Mouse (Mus musculus) forebrain, embryonic 11.5 days (tissue): Measurements from ENCODE around the gene Atg9b. TPM values are rescaled to one million over a fixed set of nuclear protein-coding genes. Genes with fewer than 3 reads are reported as not detected.
A peak's percentile ranks its signal among the peaks of the same experiment; 100 is the strongest.

Experiments
- ATAC-seq: fragments of 200-750 bp; cut with Nextera tagmentation; replicated peaks from 2 replicates; pipeline ENCODE4 v1.8.0; 2017; ENCODE audit warnings: moderate TSS enrichment; ENCODE audit not compliant: low FRiP score
- DNase-seq: peaks from one replicate; pipeline ENCODE4 v3.0.0-alpha.2; 2017; ENCODE audit warnings: low spot score
- H3K27ac ChIP-seq: fragments of 300-500 bp; sonication (generic); 2 replicates; pipeline ENCODE4 v1.5.1; 2014; ENCODE audit warnings: low read depth, low read length
- H3K27me3 ChIP-seq: fragments of 300-500 bp; sonication (generic); 2 replicates; pipeline ENCODE4 v1.6.1; 2014; ENCODE audit warnings: mild to moderate bottlenecking, low read length, mixed read lengths; ENCODE audit not compliant: control insufficient read depth, insufficient read depth
- H3K36me3 ChIP-seq: fragments of 300-500 bp; sonication (generic); 2 replicates; pipeline ENCODE4 v1.6.1; 2014; ENCODE audit warnings: mild to moderate bottlenecking, low read length, moderate library complexity, mixed read lengths; ENCODE audit not compliant: control insufficient read depth, insufficient read depth
- H3K4me1 ChIP-seq: fragments of 300-500 bp; sonication (generic); replicated peaks from 2 replicates; pipeline ENCODE4 v1.6.1; 2014; ENCODE audit warnings: low read length, mixed read lengths; ENCODE audit not compliant: control insufficient read depth, insufficient read depth
- H3K4me2 ChIP-seq: fragments of 300-500 bp; sonication (generic); 2 replicates; pipeline ENCODE4 v1.6.1; 2014; ENCODE audit warnings: low read depth, mild to moderate bottlenecking, low read length, moderate library complexity, mixed read lengths; ENCODE audit not compliant: severe bottlenecking
- H3K4me3 ChIP-seq: fragments of 300-500 bp; sonication (generic); 2 replicates; pipeline ENCODE4 v1.5.1; 2014; ENCODE audit warnings: low read depth, low read length
- H3K9ac ChIP-seq: fragments of 300-500 bp; sonication (generic); 2 replicates; pipeline ENCODE4 v1.6.1; 2014; ENCODE audit warnings: low read length
- H3K9me3 ChIP-seq: fragments of 300-500 bp; sonication (generic); 2 replicates; pipeline ENCODE4 v1.6.1; 2016; ENCODE audit warnings: low read length, mixed read lengths; ENCODE audit not compliant: control insufficient read depth
- WGBS: fragments of 180-500 bp; shearing (Covaris S2); extraction: QIAGEN DNeasy Blood & Tissue Kit; methylation state at CpG from one replicate; pipeline ENCODE4 v1.1.7; 2014; 5-methylcytosine and 5-hydroxymethylcytosine counted together
- polyA plus RNA-seq: library from polyadenylated mRNA; unstranded; fragments of >200 nt; fragmentation: Nextera tagmentation; extraction: Ambion mirVana; gene quantifications from 2 replicates; pipeline ENCODE4 v1.2.1, GENCODE M21; 2014

Gene Atg9b
- polyA plus RNA-seq, 1 experiment from 2014 or later, result 0.44 TPM

DNA sequence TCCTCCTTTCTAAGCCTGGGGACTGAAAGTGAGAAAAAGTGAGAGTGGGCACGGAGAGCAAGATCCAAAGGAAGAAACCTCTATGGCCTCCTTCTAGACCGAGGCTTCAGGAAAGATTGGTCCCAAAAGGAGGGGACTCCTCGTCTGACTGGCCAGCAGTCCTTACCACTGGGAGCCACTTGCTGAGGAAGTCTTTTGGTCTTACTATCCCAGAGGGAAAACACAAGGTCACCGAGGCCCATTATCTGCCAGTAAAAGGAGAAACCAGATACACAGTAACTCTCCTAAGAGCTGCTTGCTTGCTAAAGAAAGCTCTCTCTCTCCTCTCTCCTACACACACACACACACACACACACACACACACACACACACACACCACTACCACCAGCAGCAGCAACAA lies 38.6 kb downstream of the Atg9b start:
- no peak overlapping the region for H3K4me3 ChIP-seq
- no peak overlapping the region for H3K4me2 ChIP-seq
- no peak overlapping the region for H3K9ac ChIP-seq

DNA sequence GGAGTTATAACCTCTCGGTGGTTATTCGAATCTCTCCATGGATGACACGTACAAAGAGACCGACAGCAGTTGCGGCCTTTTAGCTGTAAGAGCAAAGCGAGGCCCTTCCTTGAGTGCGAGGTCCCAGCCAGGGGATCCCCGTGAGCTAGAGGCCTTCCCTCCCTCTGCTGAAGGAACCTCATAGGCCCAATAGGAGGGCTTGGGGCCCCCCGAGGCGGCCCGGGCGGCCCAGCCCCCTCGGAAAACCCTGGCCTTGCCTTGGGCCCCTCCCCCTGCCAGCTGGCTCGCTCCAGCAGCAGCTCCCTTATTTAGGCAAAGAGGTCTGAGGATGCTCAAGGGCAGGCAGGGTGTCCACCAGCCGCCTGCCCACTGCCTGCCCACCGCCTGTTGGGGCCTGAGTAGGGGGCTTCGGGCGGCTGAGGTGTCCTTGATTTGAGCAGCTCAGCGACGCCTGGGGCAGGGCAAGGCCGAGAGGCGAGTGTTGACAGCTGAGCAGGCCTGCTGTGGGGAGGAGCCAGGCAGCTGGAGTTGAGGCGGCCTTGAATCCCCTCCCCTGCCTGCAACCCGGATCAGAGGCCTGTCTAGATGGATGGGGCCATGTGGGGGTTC lies 39.6 kb downstream of the Atg9b start:
- DNase-seq, result peak; percentile 76
- WGBS, result 1% methylated on average over 23 of the region's 24 CpGs
- H3K4me1 ChIP-seq, result peaks cover 24% of the 10 kb centered on the region

More for the DNA sequence above, 38.6 kb downstream of the Atg9b start:
- Histone ChIP-seq H3K4me1 (peaks cover 21% of the 10 kb centered on the region), H3K9me3 (no peaks in the 10 kb centered on the region), H3K36me3 (no peaks in the 10 kb centered on the region), H3K27ac (no peak overlapping the region; the same call in 1 of the 2 replicates), H3K27me3 (peaks cover 25% of the 10 kb centered on the region)
- WGBS, result 32% methylated on average over 4 of the region's 4 CpGs
- no peak for DNase-seq
- no peak for ATAC-seq

DNA sequence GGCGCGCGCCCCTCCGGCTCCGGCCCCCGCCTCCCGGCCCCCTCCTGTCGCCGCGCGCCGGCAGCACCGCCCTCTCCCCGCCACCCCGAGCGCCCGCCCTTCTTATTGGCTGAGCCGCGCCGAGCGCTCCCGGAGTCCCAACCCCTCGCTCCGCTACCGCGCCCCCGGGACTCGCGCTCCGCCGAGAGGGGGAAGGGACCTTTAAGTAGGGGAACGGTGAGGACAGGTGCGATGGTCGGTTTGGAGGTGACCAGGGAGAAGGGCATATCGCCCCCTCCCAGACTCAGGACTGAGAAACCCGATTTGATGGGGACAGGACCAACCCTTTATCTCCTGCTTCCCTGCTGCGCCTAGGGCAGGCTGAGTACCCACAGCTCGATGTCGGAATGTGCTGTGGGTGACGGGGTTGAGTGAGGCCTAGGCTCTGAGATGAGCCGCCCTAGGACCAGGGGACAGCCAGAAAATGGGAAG lies 40.2 kb downstream of the Atg9b start:
- WGBS, result under 1% methylated on average over 36 of the region's 41 CpGs
- no peaks in the 10 kb centered on the region for H3K36me3 ChIP-seq
- ATAC-seq, result peak; percentile 83
- no peaks in the 10 kb centered on the region for H3K9me3 ChIP-seq
- peaks cover 25% of the 10 kb centered on the region for H3K27me3 ChIP-seq
- peak overlapping the region; percentile 93 for H3K27ac ChIP-seq
- DNase-seq, result peak; percentile 96
- peak overlapping the region; percentile 18 for H3K9ac ChIP-seq
- peak overlapping the region; percentile 98 for H3K4me2 ChIP-seq
- peaks cover 24% of the 10 kb centered on the region for H3K4me1 ChIP-seq
- peak overlapping the region; percentile 68 for H3K4me3 ChIP-seq

More for the DNA sequence above, 39.6 kb downstream of the Atg9b start:
- Histone ChIP-seq H3K4me2 (peak overlapping the region; percentile 98), H3K27me3 (peaks cover 25% of the 10 kb centered on the region), H3K36me3 (no peaks in the 10 kb centered on the region), H3K4me3 (peak overlapping the region; percentile 68), H3K27ac (peak overlapping the region; percentile 93), H3K9ac (peak overlapping the region; percentile 18), H3K9me3 (no peaks in the 10 kb centered on the region)
- peak; percentile 34 for ATAC-seq

DNA sequence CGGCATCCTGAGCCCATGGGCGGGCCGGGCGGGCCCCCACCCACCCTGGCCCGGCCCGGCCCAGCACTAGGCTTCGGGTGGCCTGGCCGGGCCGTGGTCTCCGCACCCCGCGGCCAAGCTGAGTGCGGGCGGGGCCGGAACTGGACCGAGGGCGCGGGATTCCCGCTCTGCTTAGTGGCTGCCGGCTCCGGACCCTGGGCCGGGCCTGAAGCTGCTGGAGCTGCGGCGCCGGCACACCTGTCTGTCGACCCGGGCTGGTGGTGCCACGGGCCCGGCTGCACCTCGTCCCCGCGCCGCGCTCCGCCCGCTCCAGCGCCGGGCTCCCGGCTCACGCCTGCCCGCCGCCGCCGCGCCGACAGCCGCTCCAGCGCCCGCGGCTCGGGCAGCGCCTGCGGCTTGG lies 40.7 kb downstream of the Atg9b start, which contains the start of gene Kcnh2:
Gene Kcnh2, minus strand, starts transcription at position 327 of the 400 bp plus-strand sequence.
- Histone ChIP-seq H3K4me1 (peaks cover 24% of the 10 kb centered on the region), H3K36me3 (no peaks in the 10 kb centered on the region), H3K27ac (peak within 1 kb of the TSS; percentile 93), H3K9ac (peak within 1 kb of the TSS; percentile 79), H3K4me2 (peak within 1 kb of the TSS; percentile 98), H3K4me3 (peak within 1 kb of the TSS; percentile 68), H3K27me3 (peaks cover 25% of the 10 kb centered on the region), H3K9me3 (no peaks in the 10 kb centered on the region)
- ATAC-seq (peak; percentile 52), DNase-seq (no peak)
- WGBS, result 0% methylated on average over 36 of the region's 53 CpGs

DNA sequence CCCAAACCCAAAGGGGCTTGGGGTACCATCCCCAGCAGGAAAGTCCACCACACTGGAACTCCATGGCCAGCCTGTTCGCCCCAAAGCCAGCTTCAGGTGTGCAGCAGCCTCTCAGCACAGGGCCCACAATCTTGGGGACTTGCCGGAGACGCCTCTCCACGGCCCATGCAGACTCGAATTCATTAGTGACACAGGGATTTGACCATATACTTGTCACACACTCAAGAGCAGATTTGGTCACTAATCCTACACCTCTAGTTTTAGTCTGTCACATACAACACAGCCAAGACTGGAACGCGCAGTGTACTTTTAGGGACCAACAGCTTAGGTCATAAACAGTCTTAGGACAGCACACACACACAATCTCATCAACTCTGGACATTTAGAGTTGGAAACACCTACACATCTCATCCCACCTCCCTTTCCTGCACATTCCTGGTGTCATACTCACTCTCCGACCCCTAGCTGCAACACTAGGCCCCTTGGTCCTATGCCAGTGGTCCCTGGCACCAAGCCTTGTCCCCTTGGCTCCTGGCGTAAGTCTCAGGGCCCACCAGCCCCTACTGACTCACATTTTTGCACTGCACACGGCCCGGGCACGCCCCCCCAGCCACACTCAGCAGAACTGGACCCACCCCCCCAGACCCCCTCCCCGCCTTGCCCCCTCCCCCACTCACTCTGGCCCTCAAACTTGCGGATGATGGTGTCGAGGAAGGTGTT lies 41.3 kb downstream of the Atg9b start:
- DNase-seq (peak; percentile 64), ATAC-seq (no peak)
- WGBS, result 36% methylated on average over 14 of the region's 15 CpGs
- Histone ChIP-seq H3K4me1 (peaks cover 24% of the 10 kb centered on the region), H3K36me3 (no peaks in the 10 kb centered on the region), H3K9me3 (no peaks in the 10 kb centered on the region), H3K27ac (no peak overlapping the region), H3K4me2 (peak overlapping the region; percentile 98), H3K9ac (peak overlapping the region; percentile 79), H3K4me3 (peak overlapping the region; percentile 68), H3K27me3 (peaks cover 25% of the 10 kb centered on the region)

DNA sequence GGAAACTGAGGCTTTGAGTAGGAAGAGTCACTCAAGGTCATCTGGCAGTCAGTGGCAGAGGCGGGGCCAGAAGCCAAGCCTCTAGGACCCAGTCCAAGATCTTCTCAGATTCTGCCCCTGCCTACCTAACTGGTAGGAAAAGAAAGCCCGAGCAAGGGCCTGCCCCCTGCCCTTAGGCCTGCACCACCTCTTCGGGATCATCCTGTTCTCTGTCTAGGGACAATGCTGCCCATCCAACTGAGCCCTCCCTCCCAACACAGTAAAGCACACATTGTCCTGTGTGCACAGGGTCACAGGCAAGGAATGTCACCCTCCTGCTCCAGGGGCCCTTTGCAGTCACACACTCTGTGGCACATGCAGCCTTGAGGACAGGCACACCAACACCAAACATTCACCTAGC lies 41.9 kb downstream of the Atg9b start:
- Histone ChIP-seq H3K36me3 (no peaks in the 10 kb centered on the region), H3K4me2 (peak overlapping the region; percentile 98; the same call in 1 of the 2 replicates), H3K9me3 (no peaks in the 10 kb centered on the region), H3K27me3 (peaks cover 25% of the 10 kb centered on the region), H3K4me1 (peaks cover 27% of the 10 kb centered on the region), H3K4me3 (peak overlapping the region; percentile 68; the same call in 1 of the 2 replicates), H3K9ac (no peak overlapping the region; the same call in 1 of the 2 replicates), H3K27ac (no peak overlapping the region)
- ATAC-seq (no peak), DNase-seq (no peak)
- WGBS, result 59% methylated on average over 3 of the region's 3 CpGs

DNA sequence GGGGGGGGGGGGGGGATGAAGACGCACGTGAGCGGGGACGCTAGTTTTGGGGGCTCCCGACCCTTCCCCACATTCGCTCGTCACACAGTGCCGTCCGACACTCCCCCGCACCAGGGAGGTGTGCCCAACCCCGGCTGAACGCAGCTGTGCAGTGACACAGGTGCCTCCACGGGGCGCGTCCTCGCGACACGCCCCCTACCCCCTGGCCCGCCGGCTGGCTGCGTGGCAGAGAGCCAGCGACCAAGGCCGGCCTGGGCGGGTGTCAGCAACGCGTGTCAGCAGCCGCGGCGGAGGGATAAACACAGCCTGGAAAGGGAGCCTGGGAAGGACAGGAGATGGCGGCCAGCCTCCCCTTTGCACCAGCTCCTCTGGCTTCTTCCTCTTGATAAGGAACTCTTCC lies 43.4 kb downstream of the Atg9b start:
- no peaks in the 10 kb centered on the region for H3K36me3 ChIP-seq
- H3K9ac ChIP-seq, result peak overlapping the region; percentile 48
- H3K4me1 ChIP-seq, result peaks cover 40% of the 10 kb centered on the region
- DNase-seq (no peak), ATAC-seq (no peak)
- peak overlapping the region; percentile 45 for H3K4me3 ChIP-seq
- H3K27me3 ChIP-seq, result peaks cover 25% of the 10 kb centered on the region
- no peak overlapping the region for H3K27ac ChIP-seq
- H3K9me3 ChIP-seq, result no peaks in the 10 kb centered on the region
- WGBS, result under 1% methylated on average over 29 of the region's 30 CpGs
- peak overlapping the region; percentile 99 for H3K4me2 ChIP-seq

DNA sequence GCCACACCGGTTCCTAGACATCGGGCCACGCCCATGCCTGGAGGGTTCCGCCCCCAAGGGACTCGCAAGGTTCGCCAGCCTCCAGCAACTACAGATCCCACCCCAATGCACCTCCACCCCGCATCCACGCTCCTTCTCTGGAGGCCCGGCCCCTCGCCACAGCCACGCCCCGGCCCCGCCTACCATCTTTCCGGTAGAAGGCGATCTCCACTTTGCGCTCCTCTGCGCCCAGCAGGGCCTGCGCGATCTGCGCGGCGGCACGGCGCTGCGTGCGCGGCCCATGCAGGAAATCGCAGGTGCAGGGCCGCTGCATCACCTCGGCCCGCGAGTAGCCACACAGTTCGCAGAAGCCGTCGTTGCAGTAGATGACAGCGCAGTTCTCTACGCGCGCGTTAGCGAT lies 43.8 kb downstream of the Atg9b start:
- H3K4me3 ChIP-seq, result peak overlapping the region; percentile 45
- no peaks in the 10 kb centered on the region for H3K9me3 ChIP-seq
- no peaks in the 10 kb centered on the region for H3K36me3 ChIP-seq
- WGBS, result under 1% methylated on average over 41 of the region's 41 CpGs
- peak overlapping the region; percentile 48 for H3K9ac ChIP-seq
- H3K4me2 ChIP-seq, result peak overlapping the region; percentile 99
- peak; percentile 87 for DNase-seq
- peak; percentile 47 for ATAC-seq
- H3K4me1 ChIP-seq, result peaks cover 42% of the 10 kb centered on the region
- H3K27me3 ChIP-seq, result peaks cover 25% of the 10 kb centered on the region
- H3K27ac ChIP-seq, result no peak overlapping the region
